16 mouse cellular contexts compared by ENCODE assay signal in genomic region chr13:63203502-63204278, GRCm38 (mm10).
DNase-seq lines count a peak whose midpoint lies in the region; ATAC-seq and TF ChIP-seq lines count a peak whose summit lies in the region.
"Had no signal": no experiment of that assay in that cellular context is flagged by ENCODE, and none has a peak within 500 bp of the region (broad histone marks: within the 10 kb centered on the region; RNA-seq: fewer than 3 reads in every experiment).

No protein-coding gene starts in this region.

- ATAC-seq in midbrain, embryonic 11.5 days (ENCODE audit: low FRiP score) = peak; percentile 82
- no peak for ATAC-seq in midbrain, embryonic 16.5 days
- no peak for ATAC-seq in limb, embryonic 13.5 days (ENCODE audit: low FRiP score, low read depth)
- ATAC-seq: intestine, postnatal 0 days had no signal

- H3K4me2 ChIP-seq in midbrain, embryonic 11.5 days = no peak overlapping the region
- no peak overlapping the region for H3K4me2 ChIP-seq in midbrain, embryonic 16.5 days (ENCODE audit: low read length)
- H3K4me2 ChIP-seq in limb, embryonic 13.5 days (replicated peaks) = no peak overlapping the region
- H3K4me2 ChIP-seq: lung, embryonic 14.5 days had no signal

- peak overlapping the region; percentile 36 for H3K27ac ChIP-seq in midbrain, embryonic 11.5 days (ENCODE audit: low read depth, low read length)
- no peak overlapping the region for H3K27ac ChIP-seq in midbrain, embryonic 16.5 days (ENCODE audit: low read length)
- peak overlapping the region; percentile 15; the same call in 1 of the 2 replicates for H3K27ac ChIP-seq in limb, embryonic 13.5 days
- H3K27ac ChIP-seq in left cerebral cortex, adult 2 months = no peak overlapping the region

- no peaks in the 10 kb centered on the region for H3K27me3 ChIP-seq in midbrain, embryonic 11.5 days (ENCODE audit: control insufficient read depth, insufficient read depth, low read length)
- H3K27me3 ChIP-seq in midbrain, embryonic 16.5 days (ENCODE audit: control insufficient read depth, insufficient read depth, low read depth, low read length) = no peaks in the 10 kb centered on the region
- no peaks in the 10 kb centered on the region for H3K27me3 ChIP-seq in limb, embryonic 13.5 days
- H3K27me3 ChIP-seq: CH12.LX had no signal

- H3K9ac ChIP-seq in midbrain, embryonic 11.5 days (ENCODE audit: low read length) = no peak overlapping the region
- no peak overlapping the region for H3K9ac ChIP-seq in midbrain, embryonic 16.5 days (ENCODE audit: low read depth, low read length)
- H3K9ac ChIP-seq in limb, embryonic 13.5 days = no peak overlapping the region
- H3K9ac ChIP-seq: lung, embryonic 14.5 days had no signal

- peak; percentile 56 for DNase-seq in embryo, embryonic 10 days (ENCODE audit: low spot score)
- no peak for DNase-seq in embryo, embryonic 9.5 days (ENCODE audit: extremely low spot score)
- peak; percentile 89 for DNase-seq in midbrain, embryonic 11.5 days (ENCODE audit: low spot score, missing footprints)
- DNase-seq in adrenal gland, postnatal 10 days = no peak
- DNase-seq in testis, postnatal 10 days (ENCODE audit: low spot score) = no peak
- no peak for DNase-seq in left cerebral cortex, adult 2 months (ENCODE audit: extremely low spot score in 1 of 2, low spot score in 2 of 2)
- DNase-seq: cerebellum, adult 8-10 months; heart, postnatal 14 days; kidney, postnatal 25 days; liver; lung, embryonic 14.5 days; thymus, postnatal 25 days had no signal

- intact Hi-C loops in left cerebral cortex, adult 2 months (cut with DNase I) = no loop called here

- no peak for TF ChIP-seq CTCF in left cerebral cortex, adult 2 months (IDR thresholded peaks at IDR 0.05)

- no peak overlapping the region for H3K4me3 ChIP-seq in midbrain, embryonic 11.5 days (ENCODE audit: low read depth, low read length)
- H3K4me3 ChIP-seq in midbrain, embryonic 16.5 days (ENCODE audit: low read depth, low read length) = no peak overlapping the region
- no peak overlapping the region for H3K4me3 ChIP-seq in limb, embryonic 13.5 days
- H3K4me3 ChIP-seq in left cerebral cortex, adult 2 months = no peak overlapping the region

- no peaks in the 10 kb centered on the region for H3K9me3 ChIP-seq in midbrain, embryonic 11.5 days (ENCODE audit: control insufficient read depth, low read length)
- no peaks in the 10 kb centered on the region for H3K9me3 ChIP-seq in midbrain, embryonic 16.5 days (replicated peaks; ENCODE audit: control insufficient read depth, low read length, poor library complexity, severe bottlenecking)
- no peaks in the 10 kb centered on the region for H3K9me3 ChIP-seq in limb, embryonic 13.5 days

- H3K4me1 ChIP-seq in midbrain, embryonic 11.5 days (ENCODE audit: control insufficient read depth, insufficient read depth, low read length) = peaks cover 18% of the 10 kb centered on the region
- H3K4me1 ChIP-seq in midbrain, embryonic 16.5 days (ENCODE audit: control insufficient read depth, insufficient read depth, low read length) = peaks cover 2% of the 10 kb centered on the region; the same call in 1 of the 2 replicates
- peaks cover 39% of the 10 kb centered on the region for H3K4me1 ChIP-seq in limb, embryonic 13.5 days

- WGBS in midbrain, embryonic 11.5 days = 18% methylated on average over 8 of the region's 8 CpGs
- 19% methylated on average over 8 of the region's 8 CpGs for WGBS in midbrain, embryonic 16.5 days
- 32% methylated on average over 8 of the region's 8 CpGs for WGBS in limb, embryonic 13.5 days

- H3K36me3 ChIP-seq in midbrain, embryonic 11.5 days (ENCODE audit: control insufficient read depth, insufficient read depth, low read length) = no peaks in the 10 kb centered on the region
- no peaks in the 10 kb centered on the region; the same call in 1 of the 2 replicates for H3K36me3 ChIP-seq in midbrain, embryonic 16.5 days (ENCODE audit: control insufficient read depth, insufficient read depth, low read length)
- H3K36me3 ChIP-seq in limb, embryonic 13.5 days = peaks cover 6% of the 10 kb centered on the region

Comparison
In these comparisons a context has a peak if more than half of its experiments do, and no peak if none do; other contexts are left out.
1. DNase-seq: peak in embryo, embryonic 10 days (single experiment) and midbrain, embryonic 11.5 days (single experiment); none in embryo, embryonic 9.5 days (single experiment), adrenal gland, postnatal 10 days (single experiment), testis, postnatal 10 days (single experiment) and left cerebral cortex, adult 2 months (0 of 2).
2. H3K27ac ChIP-seq: peak in midbrain, embryonic 11.5 days (single experiment) and limb, embryonic 13.5 days (single experiment); none in midbrain, embryonic 16.5 days (single experiment) and left cerebral cortex, adult 2 months (single experiment).